Mouse (Mus musculus): ENCODE measurements around the gene 2310009B15Rik.

GRCm38 (mm10) chr1:138839291-138839690 is 17.4 kb downstream of the 2310009B15Rik start:
- no peak for TF ChIP-seq CTCF (IDR thresholded peaks at IDR 0.05; ENCODE audit: insufficient read depth, low read depth, low read length)
- TF ChIP-seq POLR2A (IDR thresholded peaks at IDR 0.05; ENCODE audit: insufficient read depth, low read depth, low read length), result no peak

Measured in olfactory bulb, adult 2 months (tissue).